Mouse (Mus musculus) stomach, embryonic 14.5 days (tissue): Measurements from ENCODE around the gene Fn3k. TPM values are rescaled to one million over a fixed set of nuclear protein-coding genes. Genes with fewer than 3 reads are reported as not detected.

Source experiments
- ATAC-seq: fragments of 200-750 bp; cut with Nextera tagmentation; 2 replicates; pipeline ENCODE4 v1.8.0; 2017; ENCODE audit warnings: low read depth, moderate TSS enrichment; ENCODE audit not compliant: insufficient number of reproducible peaks, insufficient read depth, low FRiP score
- H3K27ac ChIP-seq: fragments of 300-500 bp; sonication (generic); 2 replicates; pipeline ENCODE4 v1.5.1; 2014; ENCODE audit warnings: mild to moderate bottlenecking, low read length, moderate library complexity, mixed read lengths
- H3K27me3 ChIP-seq: fragments of 300-500 bp; sonication (generic); 2 replicates; pipeline ENCODE4 v1.6.1; 2014; ENCODE audit warnings: low read length, control low read depth, mixed read lengths; ENCODE audit not compliant: control insufficient read depth, insufficient read depth
- H3K36me3 ChIP-seq: fragments of 300-500 bp; sonication (generic); 2 replicates; pipeline ENCODE4 v1.6.1; 2014; ENCODE audit warnings: mild to moderate bottlenecking, control low read depth, low read length, moderate library complexity, mixed read lengths; ENCODE audit not compliant: control insufficient read depth, insufficient read depth
- H3K4me1 ChIP-seq: fragments of 300-500 bp; sonication (generic); 2 replicates; pipeline ENCODE4 v1.6.1; 2014; ENCODE audit warnings: low read length, control low read depth, mixed read lengths; ENCODE audit not compliant: control insufficient read depth, insufficient read depth
- H3K4me2 ChIP-seq: fragments of 300-500 bp; sonication (generic); replicated peaks from 2 replicates; pipeline ENCODE4 v1.6.1; 2014; ENCODE audit warnings: low read depth, low read length, control low read depth
- H3K4me3 ChIP-seq: fragments of 300-500 bp; sonication (generic); 2 replicates; pipeline ENCODE4 v1.5.1; 2014; ENCODE audit warnings: low read depth, low read length, control low read depth
- H3K9ac ChIP-seq: fragments of 300-500 bp; sonication (generic); replicated peaks from 2 replicates; pipeline ENCODE4 v1.6.1; 2014; ENCODE audit warnings: low read depth, mild to moderate bottlenecking, control low read depth, low read length, moderate library complexity, mixed read lengths
- H3K9me3 ChIP-seq: fragments of 300-500 bp; sonication (generic); 2 replicates; pipeline ENCODE4 v1.6.1; 2016; ENCODE audit warnings: low read depth, low read length, control low read depth; ENCODE audit not compliant: control insufficient read depth
- WGBS: fragments of 180-500 bp; shearing (Covaris S2); extraction: QIAGEN DNeasy Blood & Tissue Kit; methylation state at CpG from one replicate; pipeline ENCODE4 v1.1.7; 2014; 5-methylcytosine and 5-hydroxymethylcytosine counted together
- polyA plus RNA-seq: library from polyadenylated mRNA; unstranded; fragments of >200 nt; fragmentation: Nextera tagmentation; extraction: Ambion mirVana; gene quantifications from 2 replicates; pipeline ENCODE4 v1.2.1, GENCODE M21; 2014

The Fn3k gene
- 0.87 and 1.2 TPM in 2 replicates for polyA plus RNA-seq

GRCm38 (mm10) chr11:121434156-121435155, at the start of gene Fn3k:
Gene Fn3k (plus strand): TSS chr11:121434913.
- no peak within 1 kb of the TSS for H3K27ac ChIP-seq
- H3K9me3 ChIP-seq = no peaks in the 10 kb centered on the region
- peaks cover 5% of the 10 kb centered on the region for H3K4me1 ChIP-seq
- peak; percentile 88 for ATAC-seq
- H3K4me2 ChIP-seq = peak within 1 kb of the TSS; percentile 78
- peak within 1 kb of the TSS; percentile 35 for H3K4me3 ChIP-seq
- peak within 1 kb of the TSS; percentile 21; the same call in 1 of the 2 replicates for H3K9ac ChIP-seq
- H3K36me3 ChIP-seq = no peaks in the 10 kb centered on the region
- no peaks in the 10 kb centered on the region for H3K27me3 ChIP-seq
- 6% methylated on average over 30 of the region's 30 CpGs for WGBS

GRCm38 (mm10) chr11:121387750-121388553, 46.8 kb upstream of the Fn3k start, which contains the start of gene Rab40b:
Gene Rab40b (minus strand): TSS chr11:121388251.
- peak; percentile 100 for ATAC-seq

GRCm38 (mm10) chr11:121388554-121388945, 46.2 kb upstream of the Fn3k start:
- peak overlapping the region; percentile 76 for H3K4me2 ChIP-seq
- WGBS = 11% methylated on average over 6 of the region's 6 CpGs
- peak overlapping the region; percentile 54; the same call in 1 of the 2 replicates for H3K4me3 ChIP-seq
- 0 out of 2 replicates have a peak, but pooled peaks cover 3% of the 10 kb centered on the region for H3K4me1 ChIP-seq
- no peaks in the 10 kb centered on the region for H3K27me3 ChIP-seq
- H3K9ac ChIP-seq = peak overlapping the region; percentile 25; the same call in 1 of the 2 replicates
- no peaks in the 10 kb centered on the region for H3K36me3 ChIP-seq
- ATAC-seq = no peak
- peak overlapping the region; percentile 48; the same call in 1 of the 2 replicates for H3K27ac ChIP-seq
- no peaks in the 10 kb centered on the region for H3K9me3 ChIP-seq

More at GRCm38 (mm10) chr11:121387750-121388553, 46.8 kb upstream of the Fn3k start, which contains the start of gene Rab40b:
- WGBS = under 1% methylated on average over 61 of the region's 61 CpGs
- Histone ChIP-seq H3K4me1 (0 out of 2 replicates have a peak, but pooled peaks cover 3% of the 10 kb centered on the region), H3K27me3 (no peaks in the 10 kb centered on the region), H3K4me3 (peak within 1 kb of the TSS; percentile 54), H3K36me3 (no peaks in the 10 kb centered on the region), H3K9ac (peak within 1 kb of the TSS; percentile 52), H3K9me3 (no peaks in the 10 kb centered on the region), H3K4me2 (peak within 1 kb of the TSS; percentile 76), H3K27ac (peak within 1 kb of the TSS; percentile 48; the same call in 1 of the 2 replicates)

GRCm38 (mm10) chr11:121390793-121391192, 43.9 kb upstream of the Fn3k start:
- ATAC-seq = no peak
- H3K36me3 ChIP-seq = no peaks in the 10 kb centered on the region
- H3K27me3 ChIP-seq = no peaks in the 10 kb centered on the region
- no peak overlapping the region for H3K4me3 ChIP-seq
- no peak overlapping the region for H3K4me2 ChIP-seq
- 65% methylated on average over 3 of the region's 3 CpGs for WGBS
- no peaks in the 10 kb centered on the region for H3K9me3 ChIP-seq
- 0 out of 2 replicates have a peak, but pooled peaks cover 3% of the 10 kb centered on the region for H3K4me1 ChIP-seq
- H3K9ac ChIP-seq = no peak overlapping the region
- H3K27ac ChIP-seq = no peak overlapping the region

- 0 out of 2 replicates have a peak, but pooled peaks cover 3% of the 10 kb centered on the region for H3K4me1 ChIP-seq
- H3K27me3 ChIP-seq = no peaks in the 10 kb centered on the region
- H3K4me2 ChIP-seq = no peak overlapping the region
- H3K36me3 ChIP-seq = no peaks in the 10 kb centered on the region
- no peak overlapping the region for H3K27ac ChIP-seq
- no peak overlapping the region for H3K4me3 ChIP-seq
- no peaks in the 10 kb centered on the region for H3K9me3 ChIP-seq
- H3K9ac ChIP-seq = no peak overlapping the region
- no peak for ATAC-seq
- 85% methylated on average over 3 of the region's 3 CpGs for WGBS
Measured at GRCm38 (mm10) chr11:121392405-121392804, 42.3 kb upstream of the Fn3k start.

- Histone ChIP-seq H3K4me2 (no peak overlapping the region), H3K9ac (no peak overlapping the region), H3K4me1 (no peaks in the 10 kb centered on the region), H3K36me3 (no peaks in the 10 kb centered on the region), H3K4me3 (no peak overlapping the region), H3K27me3 (no peaks in the 10 kb centered on the region), H3K27ac (no peak overlapping the region), H3K9me3 (no peaks in the 10 kb centered on the region)
- 61% methylated on average over 3 of the region's 3 CpGs for whole genome bisulfite sequencing
- ATAC-seq = no peak
Measured at GRCm38 (mm10) chr11:121407366-121408155, 27.2 kb upstream of the Fn3k start.

GRCm38 (mm10) chr11:121414762-121415161, 20.0 kb upstream of the Fn3k start:
- 84% methylated on average over 5 of the region's 5 CpGs for WGBS
- Histone ChIP-seq H3K27me3 (no peaks in the 10 kb centered on the region), H3K4me3 (no peak overlapping the region), H3K9ac (no peak overlapping the region), H3K36me3 (no peaks in the 10 kb centered on the region), H3K27ac (no peak overlapping the region), H3K9me3 (no peaks in the 10 kb centered on the region), H3K4me1 (no peaks in the 10 kb centered on the region), H3K4me2 (no peak overlapping the region)
- ATAC-seq = no peak
